Mouse (Mus musculus): ENCODE results near the gene Coq8a. TPM values are rescaled to one million over a fixed set of nuclear protein-coding genes. Genes with fewer than 3 reads are reported as not detected.

Gene Coq8a
- 10 to 100 TPM; 44.0 to 46.2 TPM for total RNA-seq (2021)
- long read RNA-seq, experiment 1, full-length matches to known transcripts = 37 of 42 reads
- long read RNA-seq, experiment 1, partial matches to known transcripts = 3 of 42 reads
- long read RNA-seq, experiment 1, other reads (novel, unspliced or antisense) = 2 of 42 reads
- long read RNA-seq, experiment 2, full-length matches to known transcripts = 38 of 51 reads
- long read RNA-seq, experiment 2, partial matches to known transcripts = 7 of 51 reads
- long read RNA-seq, experiment 2, other reads (novel, unspliced or antisense) = 6 of 51 reads

DNA sequence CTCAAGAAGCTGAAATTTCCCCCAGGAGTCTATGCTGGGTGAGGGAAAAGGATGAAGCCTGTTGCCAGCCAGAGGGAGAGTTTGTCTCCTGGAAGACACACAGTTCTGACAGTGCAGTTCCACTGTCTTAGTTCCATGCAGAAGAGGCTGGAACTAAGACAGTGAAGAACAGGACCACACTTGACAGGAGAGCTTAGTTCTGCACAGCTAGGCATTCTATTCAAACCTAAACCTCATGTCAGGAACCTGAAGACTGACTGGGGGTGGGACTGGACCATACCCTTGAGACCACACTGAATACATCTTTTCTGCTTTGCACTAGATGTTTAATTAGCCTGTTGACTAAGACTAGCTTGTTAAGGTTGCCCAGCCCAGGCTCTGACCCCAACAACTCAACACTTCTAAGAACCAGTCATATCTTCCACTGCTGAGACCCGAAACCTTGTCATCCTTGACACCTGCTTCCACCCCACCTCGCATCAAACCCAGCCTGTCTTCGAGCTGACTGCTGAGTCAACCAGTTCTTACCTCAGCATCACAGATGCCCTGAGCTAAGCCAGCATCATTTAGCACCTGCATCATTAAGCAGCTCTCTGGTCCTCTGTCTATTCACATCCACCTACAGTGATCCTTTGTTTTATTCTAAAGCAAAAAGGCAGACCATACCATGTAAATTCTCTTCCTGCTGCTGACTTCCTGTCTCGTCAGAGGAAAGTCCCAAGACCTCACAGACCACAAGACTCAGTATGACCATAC lies at the start of gene Coq8a:
Gene Coq8a, minus strand, starts transcription at position 644 of the 756 bp plus-strand sequence.
- no peak for DNase-seq (ENCODE audit: low spot score in 2 of 2)

DNA sequence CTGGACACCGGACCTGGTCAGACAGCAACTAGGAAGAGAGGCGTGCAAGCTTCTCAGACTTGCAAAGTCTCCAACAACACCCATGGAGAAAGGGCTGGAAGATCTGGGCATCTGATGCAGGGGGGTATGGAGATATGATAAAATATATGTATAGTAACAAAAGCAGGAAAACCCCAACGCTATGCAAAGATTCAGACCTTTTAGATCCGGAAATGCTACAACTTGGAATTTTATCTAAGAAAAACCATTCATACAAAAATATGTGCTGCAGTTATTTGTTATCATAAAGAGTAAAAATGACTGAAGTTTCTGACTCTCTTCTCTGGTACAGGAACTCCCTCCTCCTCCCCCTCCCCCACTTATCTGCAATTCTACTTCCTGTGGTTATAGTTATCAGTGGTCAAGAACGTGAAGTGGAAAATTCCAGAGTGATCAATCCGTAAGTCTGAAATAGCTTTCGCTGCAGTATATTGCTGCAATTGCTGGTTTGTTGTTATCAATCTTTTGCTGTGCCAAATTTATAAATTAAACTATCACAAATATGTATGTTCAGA lies 49.3 kb upstream of the Coq8a start:
- DNase-seq (ENCODE audit: low spot score in 2 of 2) = no peak

DNA sequence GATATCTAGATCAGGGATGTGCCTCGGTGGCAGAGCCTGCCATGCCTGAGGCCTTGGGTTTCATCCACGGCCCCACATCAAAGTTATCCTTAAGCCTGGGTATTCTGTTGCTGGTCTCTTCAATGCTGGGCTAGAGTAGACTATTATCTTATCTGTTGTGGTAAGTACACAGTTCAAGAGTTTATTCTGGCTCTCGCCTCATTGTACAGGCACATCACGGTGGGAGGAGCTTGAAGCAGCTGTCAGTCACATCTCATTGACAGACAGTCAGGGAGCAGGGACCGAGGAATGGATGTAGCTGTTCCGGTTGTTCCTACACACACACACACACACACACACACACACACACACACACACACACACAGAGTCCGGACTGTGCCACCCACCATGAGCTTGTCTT lies 48.5 kb upstream of the Coq8a start:
- no peak for DNase-seq (ENCODE audit: low spot score in 2 of 2)

DNA sequence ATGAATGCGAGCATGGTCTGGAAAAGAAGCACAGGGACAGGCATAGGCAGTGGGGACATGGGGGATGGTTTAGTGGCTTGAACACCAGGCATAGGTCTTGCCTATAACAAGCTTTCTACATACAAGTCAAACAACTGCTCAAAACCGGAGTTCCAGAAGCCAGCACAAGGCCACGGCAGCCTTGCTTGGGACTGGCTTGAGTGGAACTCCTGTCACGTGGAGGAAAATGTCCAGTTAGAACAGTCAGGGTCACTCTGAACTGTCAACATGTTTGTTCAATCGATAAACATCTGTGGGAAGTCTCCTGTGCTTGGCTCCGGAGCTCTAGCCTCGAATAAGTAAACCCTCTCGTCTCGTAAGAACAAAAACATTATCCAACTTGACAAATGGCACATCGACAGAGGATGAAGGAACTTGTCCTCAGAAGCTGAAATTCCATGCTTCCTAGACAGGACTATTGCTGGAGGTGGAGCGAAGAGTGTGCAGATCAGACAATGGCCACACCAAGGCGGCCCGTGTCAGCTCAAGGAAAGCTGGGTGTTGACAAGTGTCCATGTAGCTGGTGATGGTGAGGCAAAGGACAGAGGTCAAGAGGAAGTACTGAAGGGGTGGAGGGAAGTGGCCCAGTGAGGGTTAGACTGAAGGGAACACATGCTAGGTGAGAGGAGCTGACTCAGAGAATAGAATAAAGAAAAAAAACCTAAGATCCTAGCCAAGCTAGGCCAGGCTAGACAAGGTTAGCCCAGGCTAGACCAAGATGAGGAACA lies 46.5 kb upstream of the Coq8a start:
- no peak for DNase-seq (ENCODE audit: low spot score in 2 of 2)

DNA sequence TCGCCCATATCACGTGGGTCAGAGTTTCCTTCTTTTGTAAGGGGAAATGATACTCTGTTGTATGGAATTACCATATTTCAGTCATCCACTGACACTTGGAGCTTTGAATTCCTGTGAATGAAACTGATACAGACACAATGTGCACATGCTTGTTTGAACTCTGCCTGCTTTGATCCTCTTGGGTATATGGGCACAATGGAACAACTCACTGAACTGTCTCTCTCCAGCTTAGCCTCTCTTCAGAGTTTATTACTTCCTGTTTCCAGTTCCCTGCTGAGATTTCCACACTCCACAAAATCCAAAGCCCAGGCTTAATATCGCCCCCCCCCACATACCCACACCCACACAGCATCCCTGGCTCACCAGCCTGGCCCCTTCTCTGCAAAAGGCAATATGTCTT lies 32.3 kb upstream of the Coq8a start:
- DNase-seq (ENCODE audit: low spot score in 2 of 2) = no peak

DNA sequence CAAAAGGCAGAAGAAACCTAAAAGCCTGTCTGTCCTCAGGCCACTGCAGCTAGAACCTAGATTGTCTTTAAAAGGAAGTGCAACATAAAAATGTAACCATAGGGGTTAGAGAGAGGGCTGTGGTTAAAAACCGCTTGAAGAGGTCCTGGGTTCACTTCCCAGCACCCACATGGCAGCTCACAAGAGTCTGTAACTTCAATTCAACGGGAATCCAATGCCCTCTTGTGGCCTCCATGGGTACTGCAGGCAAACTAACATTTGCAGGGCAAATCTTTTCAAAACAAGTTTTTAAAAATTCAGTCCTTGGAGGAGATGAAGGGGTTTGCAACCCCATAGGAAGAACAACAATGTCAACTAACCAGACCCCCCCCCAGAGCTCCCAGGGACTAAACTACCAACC lies 31.2 kb upstream of the Coq8a start:
- DNase-seq (ENCODE audit: low spot score in 2 of 2) = no peak

DNA sequence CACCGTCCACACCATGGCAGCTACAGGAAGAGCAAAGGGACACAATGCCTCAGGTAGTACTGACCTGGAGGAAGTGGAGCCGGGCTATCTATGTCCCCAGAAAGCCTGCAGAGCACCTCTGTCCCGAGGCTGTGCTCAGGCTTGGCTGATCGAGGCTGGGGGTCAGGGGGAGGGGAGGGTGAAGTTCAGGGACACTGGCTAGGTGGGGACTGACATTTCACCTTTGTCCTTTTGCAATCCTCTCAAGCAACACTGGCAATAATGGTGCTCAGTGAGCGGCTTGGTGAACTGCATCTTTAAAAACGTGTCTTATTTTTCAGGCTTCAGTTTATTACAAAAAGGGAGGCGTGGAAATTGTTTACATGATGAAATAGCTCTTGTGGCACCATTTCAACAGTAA lies 30.5 kb upstream of the Coq8a start:
- no peak for DNase-seq (ENCODE audit: low spot score in 2 of 2)

DNA sequence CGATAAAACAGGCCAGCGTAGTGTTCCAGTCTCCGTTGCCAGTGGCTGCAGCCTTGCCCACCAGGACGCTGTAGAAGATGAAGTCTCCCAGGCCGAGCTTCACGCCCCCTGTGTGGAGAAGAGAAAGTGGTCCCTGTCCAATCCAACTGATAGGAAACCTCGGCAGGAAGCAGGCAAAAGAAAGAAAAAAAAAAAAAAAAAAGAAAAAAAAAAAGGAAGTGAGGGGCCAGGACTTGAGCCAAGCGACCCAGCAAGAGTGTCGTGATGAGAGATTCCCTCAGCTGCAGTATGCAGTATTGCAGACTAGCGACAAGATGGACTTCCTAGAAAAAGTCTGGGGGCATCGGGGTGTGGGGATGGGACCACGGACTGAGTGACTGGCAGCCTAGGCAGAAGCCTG lies 29.5 kb upstream of the Coq8a start:
- DNase-seq (ENCODE audit: low spot score in 2 of 2) = no peak

DNA sequence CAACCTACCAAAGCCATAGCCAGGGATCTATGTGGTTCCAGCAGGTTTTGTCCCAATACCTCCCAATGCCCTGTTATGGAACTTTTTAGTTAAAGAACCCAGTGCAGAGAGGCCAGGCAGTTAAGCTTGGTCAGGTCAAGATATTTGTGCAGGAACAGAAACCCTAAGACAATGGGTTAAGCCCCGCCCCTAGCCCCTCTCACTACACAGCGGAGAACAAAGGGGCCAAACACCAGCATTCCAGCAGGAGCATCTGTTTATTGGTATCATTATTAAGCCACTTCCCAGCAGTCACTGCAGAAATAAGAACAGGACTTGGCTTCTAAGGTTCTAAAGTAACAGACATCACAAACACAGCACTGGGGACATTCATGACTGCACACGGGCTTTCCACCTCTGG lies 27.4 kb upstream of the Coq8a start:
- DNase-seq (ENCODE audit: low spot score in 2 of 2) = no peak

DNA sequence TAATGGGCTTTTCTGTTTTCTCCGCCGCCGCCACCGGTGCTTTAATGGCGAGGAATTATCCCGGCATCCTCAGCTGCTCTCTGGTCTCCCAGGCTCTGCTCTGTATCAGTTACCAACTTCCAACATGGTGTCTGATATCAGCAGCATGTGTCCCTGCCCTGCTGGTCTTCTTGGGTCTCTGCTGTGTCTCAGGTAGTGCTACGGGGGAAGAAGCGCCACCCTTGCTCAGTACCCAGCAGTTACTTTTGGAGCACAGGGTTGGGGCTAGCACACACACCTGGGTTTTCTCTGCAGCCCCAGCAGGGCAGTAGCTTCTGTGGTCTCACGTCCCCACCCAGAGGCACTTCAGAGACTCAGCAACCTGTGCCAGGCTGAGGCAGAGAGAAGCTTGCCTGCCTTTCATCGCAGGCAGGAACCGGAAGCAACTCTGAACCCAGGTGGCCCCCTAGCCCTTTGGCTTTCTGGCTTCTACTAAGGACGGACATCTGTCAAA lies 26.9 kb upstream of the Coq8a start:
- no peak for DNase-seq (ENCODE audit: low spot score in 2 of 2)

DNA sequence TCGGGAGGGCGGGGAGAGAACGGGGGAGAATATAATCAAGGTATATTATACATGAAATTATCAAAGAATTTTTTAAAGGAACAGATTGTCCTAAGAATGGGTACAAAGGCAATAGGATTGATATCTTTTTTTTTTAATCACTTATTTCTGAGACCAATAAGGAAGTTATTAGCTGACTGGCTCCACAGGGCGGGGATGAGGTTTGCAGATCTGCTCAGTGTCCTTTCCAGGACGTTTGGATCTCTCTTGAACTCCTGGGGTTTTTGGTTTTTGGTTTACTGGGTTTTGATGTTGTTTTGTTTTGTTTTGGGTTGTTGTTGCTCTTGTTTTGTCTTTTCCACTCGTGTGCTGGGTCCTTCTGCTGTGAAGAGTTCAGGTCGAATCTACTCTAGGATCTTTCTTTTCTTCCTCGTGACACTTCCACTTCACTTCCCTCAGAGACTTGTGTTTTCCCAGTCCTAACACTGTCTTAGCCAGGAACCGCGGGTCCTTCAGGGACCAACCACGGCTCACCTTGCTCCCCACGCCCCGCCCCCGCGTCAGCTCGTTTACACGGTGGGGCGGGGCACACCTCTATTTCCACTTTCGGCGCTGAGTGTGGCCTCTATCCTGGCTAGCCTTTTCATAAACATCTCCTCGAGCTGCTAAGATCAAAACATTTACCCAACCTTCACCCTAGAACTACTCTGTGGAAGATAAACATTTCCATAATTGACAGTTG lies 26.3 kb upstream of the Coq8a start:
- no peak for DNase-seq (ENCODE audit: low spot score in 2 of 2)

DNA sequence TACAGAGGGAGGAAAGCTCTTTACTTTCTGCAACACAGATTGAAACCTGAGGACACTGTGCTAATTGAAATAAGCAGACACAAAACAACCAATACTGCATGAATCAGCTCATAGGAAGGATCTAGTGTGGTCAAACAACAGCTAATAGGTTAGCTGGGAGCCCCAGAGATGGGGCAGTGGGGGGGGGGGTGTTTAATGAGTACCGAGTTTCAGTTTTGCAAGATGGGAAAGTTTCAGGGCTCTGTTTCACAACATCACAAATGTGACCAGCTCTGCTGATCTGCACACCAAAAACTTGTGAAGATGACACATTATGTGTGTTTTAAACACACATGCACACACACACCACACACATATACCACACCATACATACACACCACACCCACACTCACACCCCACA lies 22.6 kb upstream of the Coq8a start:
- no peak for DNase-seq (ENCODE audit: low spot score in 2 of 2)

DNA sequence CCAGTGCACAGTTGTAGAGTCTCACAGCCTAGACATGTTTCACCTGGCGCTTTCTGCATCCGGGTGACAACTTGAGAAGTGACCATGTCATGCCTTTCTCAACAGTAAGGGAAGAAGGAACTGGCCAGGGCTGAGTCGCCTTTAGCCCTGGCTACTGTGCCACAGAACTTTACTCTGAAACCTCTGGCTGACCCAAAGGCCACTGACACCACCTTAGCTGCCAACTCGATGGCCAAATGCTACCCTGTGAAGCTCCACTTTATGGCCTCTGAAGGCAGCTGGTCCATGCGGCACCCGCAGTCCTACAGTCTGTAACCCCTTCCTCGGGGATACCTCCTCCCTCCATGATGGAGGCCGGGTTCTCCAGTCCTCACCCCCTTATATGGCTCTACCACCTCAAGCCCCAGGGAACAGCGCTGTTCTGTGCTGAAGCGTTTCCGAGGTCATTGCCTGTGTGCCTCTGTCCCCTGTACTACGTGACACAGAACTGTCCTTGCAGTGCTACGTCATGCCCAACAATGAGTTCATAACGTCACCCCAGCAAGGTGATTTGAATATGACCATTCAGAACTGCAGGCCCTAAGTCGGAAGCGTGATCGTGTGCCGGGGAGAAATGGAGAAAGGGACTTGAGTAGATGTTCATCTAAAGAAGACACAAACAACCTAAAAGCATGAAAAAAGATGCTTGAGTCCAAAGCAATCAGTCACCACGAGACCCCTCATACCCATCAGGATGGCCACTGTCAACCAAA lies 21.6 kb upstream of the Coq8a start:
- DNase-seq (ENCODE audit: low spot score in 2 of 2) = no peak

DNA sequence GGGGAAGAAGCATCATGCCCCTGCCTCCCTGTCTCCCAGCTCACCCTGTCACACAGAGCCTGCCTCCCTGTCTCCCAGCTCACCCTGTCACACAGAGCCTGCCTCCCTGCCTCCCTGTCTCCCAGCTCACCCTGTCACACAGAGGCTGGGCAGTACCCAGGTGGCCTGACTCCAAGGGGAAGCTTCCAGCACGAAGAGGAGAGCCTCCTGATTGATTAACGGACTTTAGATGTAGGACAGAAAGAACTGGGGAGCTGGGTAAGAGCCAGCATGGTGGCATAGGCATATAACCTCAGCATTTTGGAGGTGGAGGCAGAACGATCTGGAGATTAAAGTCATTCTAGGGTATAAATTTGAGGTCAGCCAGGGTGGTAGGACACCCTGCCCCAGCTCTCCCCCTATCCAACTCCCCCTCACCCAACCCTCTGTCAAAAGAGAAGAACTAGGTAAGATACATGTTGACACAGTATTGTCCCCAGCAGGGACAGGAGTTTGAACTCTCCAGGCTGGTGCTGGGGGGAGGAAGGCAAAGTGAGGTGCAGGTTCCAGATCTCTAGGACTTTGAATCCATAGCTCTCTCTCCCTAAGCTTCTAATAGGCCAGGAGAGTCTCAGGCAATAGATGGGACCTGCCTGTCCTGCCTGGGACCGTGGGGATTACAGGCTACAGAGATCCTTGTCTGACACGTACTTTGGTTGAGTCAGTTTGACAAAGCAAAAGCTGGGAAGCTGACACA lies 17.3 kb upstream of the Coq8a start:
- no peak for DNase-seq (ENCODE audit: low spot score in 2 of 2)

DNA sequence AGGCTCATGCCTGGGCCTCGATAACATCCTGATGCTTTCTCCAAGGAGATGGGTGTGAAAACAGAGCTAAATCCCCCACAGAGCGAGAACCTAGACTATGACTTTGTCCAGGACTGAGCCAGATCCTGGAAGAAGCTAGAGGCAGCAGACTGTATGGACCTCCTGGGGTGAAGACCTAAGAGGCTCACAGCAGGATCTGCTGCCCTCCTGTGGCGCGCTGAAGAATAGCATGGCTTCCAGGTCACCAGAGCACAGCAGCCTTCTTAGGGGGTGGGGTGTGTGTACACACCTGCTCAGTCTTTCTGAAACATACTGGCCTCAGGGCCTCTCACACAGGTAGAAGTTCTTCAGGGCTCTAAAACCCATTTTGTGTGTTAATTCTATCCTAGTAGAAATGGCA lies 15.6 kb upstream of the Coq8a start:
- DNase-seq (ENCODE audit: low spot score in 2 of 2) = peak; percentile 59 to 63

DNA sequence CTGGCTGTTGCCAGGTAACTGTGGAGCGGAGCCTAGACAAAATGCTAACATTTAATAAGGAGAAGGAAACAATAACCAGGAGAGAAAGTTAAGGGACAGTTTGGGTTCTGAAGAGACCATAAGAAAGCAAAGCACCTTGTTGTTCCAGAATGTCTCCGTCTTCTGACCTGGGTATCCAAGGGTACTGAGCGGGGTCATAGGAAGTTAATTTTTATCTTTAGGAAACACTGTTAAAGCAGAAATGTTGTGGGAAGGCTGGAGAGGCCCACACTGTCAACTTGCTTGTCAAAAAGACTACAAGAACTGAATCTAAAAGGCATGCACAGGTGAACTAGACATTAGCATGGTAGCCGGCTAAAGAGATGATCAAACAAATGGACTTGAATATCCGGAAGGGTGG lies 13.5 kb upstream of the Coq8a start:
- no peak for DNase-seq (ENCODE audit: low spot score in 2 of 2)

DNA sequence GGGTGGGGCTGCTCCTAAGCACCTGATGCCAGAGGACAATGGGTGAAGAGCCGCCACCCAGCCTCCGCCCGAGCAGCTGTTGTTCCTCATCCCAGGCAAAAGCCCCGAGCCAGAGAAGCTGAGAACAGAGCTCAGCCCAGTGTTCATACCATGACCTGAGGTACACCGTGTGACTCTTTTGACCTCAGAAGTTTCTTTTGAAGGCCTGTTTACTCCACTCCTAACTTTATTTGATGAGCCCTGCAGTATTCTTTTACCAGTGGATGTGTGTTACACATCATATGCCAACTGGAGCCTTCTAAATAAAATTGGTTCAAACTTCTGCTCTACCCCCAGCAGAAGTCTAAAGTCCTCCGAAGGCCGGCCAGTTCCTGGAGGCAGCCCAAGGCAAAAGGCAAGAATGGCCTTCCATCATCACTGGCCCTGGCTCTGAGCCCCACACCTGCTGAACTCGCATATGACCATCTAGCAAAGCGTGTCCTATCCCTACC lies 11.4 kb upstream of the Coq8a start:
- no peak for DNase-seq (ENCODE audit: low spot score in 2 of 2)

DNA sequence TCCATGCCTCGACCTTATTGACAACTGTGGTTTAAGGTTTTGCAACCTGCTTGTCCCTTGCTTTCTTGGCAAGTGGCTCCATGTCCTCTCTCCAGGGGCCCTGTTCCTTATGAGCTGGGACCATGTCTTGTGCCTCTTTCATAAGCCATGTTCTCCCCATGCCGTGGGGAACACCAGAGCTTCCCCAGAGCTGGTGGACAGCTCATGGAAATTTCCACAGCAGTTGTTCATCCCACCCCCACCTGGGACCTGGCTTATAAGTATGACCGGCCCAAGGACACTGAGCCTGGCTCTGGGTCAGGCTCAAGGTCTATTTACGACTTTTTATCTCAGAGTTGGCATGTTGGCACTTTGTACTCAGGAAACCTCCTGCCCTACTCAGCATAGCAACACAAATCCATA lies 10.6 kb upstream of the Coq8a start:
- DNase-seq (ENCODE audit: low spot score in 2 of 2) = no peak

DNA sequence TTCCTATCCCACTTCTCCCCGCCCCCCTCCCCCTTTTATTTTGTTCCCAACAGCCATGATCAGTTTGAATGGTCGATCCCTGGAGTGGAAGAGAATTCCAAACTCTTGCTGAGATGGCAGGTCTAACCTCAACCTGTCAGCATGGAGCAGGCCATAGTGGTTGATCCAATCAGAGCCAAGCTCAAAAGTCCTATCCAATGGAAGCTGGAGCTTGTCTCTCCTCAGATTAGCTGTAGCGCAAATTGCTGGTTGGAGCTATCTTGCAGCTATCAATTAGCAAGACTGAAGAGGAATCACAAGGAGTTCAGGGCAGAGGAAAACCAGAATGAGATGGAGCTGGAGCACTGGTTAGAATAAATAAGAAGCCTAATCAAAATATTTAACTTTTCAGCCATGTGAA lies 9.0 kb upstream of the Coq8a start:
- DNase-seq (ENCODE audit: low spot score in 2 of 2) = no peak
